Mouse (Mus musculus) left cerebral cortex, adult 11 months (tissue): ENCODE measurements around the gene Pdss2.

Experiments
- DNase-seq: peaks from one replicate; pipeline ENCODE4 v3.0.0; 2022; ENCODE audit warnings: low spot score

Pdss2 gene

DNA sequence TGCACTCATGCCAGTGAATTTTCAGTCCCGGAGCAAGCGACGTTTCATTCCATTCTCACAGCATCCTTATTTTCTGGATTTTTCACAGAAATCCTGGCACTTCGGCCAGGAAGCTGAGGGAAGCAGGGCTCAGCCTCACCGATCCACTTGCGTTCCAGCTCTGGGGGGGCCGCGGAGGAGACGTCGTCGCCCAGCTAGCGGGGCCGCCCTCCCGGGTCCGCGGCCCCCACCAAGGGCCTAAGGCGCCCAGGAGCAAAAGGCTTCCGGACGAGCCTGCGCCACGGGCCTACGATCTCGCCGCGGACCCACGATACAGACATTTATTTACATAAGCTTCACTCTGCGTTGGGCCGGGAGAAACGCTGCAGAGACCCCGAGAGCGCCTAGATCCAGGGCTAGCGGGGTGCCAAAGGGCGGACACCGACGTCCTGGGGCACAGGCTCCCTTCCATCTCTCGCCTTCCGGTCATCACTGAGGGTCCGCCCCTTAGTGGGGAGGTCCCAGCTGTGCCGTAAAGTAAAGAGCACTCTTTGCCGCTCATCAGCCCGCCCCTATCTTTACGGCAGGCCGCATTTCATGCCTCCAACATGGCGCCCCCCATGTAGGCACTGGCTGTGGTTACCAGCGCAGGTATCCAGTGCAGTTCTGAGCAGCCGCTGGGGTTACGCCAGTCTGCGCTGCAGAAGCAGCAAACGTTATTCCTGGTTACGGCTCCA is at the start of gene Pdss2:
Gene Pdss2, plus strand, starts transcription at position 577 of the 716 bp plus-strand sequence.
- DNase-seq: peak; percentile 90

- DNase-seq: no peak
These were observed 49.2 kb upstream of the Pdss2 start for GRCm38 (mm10) chr10:43172066-43172465.

DNA sequence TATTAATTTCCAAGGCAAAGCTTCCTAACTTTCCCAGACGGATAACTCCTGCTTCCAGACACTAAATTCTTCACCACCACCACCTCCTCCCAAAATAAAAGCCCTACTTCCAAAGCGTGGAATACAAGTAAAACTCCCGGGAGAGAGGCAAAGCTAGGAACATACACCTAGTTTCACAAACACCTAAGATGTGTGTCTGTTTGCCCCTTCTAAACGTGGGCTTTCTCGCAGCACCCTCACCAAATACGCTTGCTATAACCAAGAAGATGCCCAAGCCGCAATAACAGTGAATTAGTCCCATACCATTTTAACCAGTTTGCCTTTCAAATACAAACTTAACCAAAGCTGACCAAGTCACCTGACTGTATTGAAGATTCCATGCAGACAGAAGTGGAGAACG is 48.7 kb upstream of the Pdss2 start:
- no peak for DNase-seq

DNA sequence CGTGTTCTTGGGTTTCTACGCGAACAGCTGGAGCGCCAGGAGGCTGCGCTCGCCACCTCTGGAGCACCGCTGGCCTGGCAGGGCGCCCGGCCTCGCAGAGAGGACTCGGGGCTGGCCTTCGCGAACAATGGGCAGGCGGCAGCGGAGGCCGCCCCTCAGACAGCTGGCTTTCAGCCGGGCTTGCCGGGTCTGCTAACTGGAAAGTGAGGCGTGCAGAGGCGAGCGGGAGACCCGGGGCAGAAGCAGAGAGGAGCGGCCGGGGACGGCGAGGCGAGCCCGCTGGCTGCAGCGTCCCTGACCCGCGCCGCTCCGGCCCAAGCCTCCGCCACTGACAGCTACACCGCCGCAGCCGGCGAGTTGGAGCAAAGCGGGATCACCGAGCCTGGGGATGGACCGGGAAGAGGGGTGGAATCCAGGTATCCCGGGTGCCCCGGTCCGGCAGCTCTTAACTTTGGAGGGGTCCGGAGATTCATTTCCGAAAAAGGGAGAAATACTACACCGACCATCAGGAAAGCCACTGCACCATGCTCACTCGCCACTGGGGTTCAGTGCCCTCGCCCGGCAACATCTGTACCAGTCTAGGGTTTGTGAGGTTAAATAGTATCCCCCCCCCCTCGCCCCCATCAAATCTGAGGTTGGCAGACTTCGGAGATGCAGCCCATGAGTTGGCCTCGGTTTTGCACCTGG is 48.0 kb upstream of the Pdss2 start:
- DNase-seq: no peak

GRCm38 (mm10) chr10:43173828-43174325 is 47.4 kb upstream of the Pdss2 start:
- no peak for DNase-seq

DNA sequence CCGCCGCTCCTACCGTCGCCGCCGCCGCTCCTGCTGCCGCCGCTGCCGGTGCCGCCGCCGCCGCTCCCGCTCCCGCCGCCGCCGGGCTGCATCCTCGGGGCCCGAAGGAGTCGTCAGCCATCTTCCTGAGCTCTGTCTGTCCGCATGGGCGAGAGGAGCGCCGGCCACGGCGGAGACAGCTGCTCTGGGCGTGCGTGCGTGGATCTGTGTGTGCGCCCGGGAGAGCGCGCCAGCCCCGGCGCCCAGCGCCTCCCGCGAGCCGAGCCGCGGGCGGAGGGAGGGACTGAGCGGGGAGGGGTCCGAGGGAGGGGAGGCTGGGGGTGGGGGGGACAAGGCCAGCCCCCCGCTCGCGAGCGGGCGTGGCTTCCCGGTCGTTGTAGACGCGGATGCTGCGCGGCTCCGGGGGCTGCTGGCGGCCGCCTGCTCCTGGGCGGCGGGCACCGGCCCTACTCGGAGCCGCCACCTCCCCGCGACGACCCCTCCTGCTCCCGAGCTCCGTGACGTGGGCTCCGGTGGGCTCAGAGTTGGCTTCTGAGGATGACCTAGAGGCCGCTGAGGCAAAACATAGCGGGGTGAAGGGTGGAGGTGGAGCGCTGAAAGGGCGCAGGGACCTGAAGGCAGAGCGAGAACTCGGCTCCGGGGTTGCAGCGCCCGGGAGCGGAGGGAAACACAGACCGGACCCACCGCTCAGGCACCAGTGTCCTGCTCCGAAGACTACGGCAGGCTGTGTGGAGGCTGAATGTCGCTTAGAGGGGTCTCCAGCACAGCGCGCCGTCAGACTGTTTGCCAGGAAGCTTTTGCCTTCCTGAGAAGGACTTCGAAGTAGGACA is 46.7 kb upstream of the Pdss2 start, which contains the start of the genes Sobp and 9030612E09Rik:
Gene Sobp, minus strand, starts transcription at position 205 of the 830 bp plus-strand sequence.
Gene 9030612E09Rik, plus strand, starts transcription at position 379 of the 830 bp plus-strand sequence.
- peak; percentile 62 for DNase-seq

DNA sequence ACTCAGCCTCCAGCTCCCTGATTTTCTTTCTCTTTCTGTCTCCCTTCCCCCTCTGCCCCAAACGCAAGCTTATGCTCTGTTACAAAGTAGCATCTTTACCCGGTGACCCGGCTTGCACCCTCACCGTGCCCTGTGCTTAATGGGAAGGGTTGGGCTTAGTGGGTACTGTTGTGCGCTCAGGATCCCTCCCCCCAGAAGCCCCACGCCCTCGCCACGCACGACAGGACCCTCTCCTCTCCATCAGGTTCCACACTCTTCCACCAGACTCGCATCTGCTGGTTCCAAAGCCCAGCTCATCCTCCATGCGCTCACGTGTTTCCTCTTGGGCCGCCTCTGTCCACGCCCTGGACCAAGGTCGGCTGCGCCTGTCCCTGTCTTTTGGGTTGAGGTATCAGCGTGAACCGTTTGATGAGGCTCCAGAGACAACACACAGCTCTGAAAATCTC is 46.1 kb upstream of the Pdss2 start:
- DNase-seq: no peak

DNA sequence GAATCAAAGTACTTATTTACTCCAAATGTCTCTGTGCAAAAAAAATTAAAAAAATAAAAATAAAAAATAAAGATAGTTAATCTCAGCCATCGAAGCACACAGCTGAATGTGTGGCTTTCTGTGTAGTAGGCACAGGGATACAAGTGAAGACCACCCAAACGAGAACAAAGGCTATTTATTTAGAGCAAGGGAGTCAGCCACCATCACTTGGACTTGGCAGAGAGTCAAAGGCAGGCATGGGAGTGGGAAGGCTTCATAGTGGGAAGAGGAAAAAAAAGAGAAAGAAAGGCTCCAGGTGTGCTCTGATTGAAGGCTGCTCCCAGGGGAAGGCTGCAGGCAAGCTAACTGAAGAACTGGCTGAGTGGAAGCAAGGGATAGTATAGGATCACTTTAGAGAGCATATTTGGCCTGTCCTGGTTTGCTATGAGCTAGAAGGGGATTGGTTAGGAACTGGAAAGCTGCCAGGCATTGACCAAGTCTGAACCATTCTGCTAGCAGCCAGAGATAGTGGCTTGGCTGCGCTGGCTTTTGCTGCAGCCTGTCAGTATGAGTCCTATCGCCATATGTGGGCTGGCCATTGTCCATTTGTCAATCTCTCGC is 40.9 kb upstream of the Pdss2 start:
- DNase-seq: no peak

GRCm38 (mm10) chr10:43200206-43200605 is 21.1 kb upstream of the Pdss2 start:
- DNase-seq: no peak

GRCm38 (mm10) chr10:43203865-43204264 is 17.4 kb upstream of the Pdss2 start:
- no peak for DNase-seq

DNA sequence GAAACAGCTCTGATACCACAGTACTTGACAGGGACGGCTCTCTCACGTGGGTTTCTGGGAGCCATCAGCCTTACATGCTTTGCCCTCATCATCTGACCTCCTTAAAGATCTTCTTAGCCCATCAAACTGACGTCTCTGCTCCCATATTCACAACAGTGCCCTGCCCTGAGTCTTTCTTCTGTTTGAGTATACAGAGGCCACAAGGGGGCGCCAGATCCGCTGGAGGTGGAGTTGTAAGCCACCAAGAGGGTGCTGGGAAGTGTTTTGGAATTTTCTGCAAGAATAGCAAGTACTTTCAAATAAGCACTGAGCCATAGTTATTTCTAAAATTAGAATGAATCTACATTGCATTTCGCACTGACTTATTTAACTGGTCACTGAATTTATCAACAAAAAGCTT is 9.4 kb upstream of the Pdss2 start:
- DNase-seq: no peak

GRCm38 (mm10) chr10:43217361-43217900 is 3.9 kb upstream of the Pdss2 start:
- DNase-seq: no peak

DNA sequence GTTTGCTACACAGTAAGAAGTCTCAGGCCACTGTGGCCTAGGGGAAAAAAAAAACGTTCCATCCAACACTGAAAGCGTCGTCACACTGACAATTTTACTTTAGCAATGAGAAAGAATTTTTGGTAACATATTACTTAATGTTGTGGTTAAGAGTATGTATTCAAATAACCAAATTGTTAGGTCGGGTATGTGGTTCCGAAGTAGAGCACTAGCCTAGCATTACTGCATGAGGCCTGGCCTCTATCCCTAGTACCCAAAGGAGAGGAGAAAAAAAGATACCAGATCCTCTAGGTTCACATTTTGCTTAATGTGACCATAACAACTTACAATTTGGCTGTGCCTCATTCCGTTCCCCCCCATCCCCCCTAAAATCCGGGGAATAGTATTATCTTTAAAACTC is 807 bp upstream of the Pdss2 start:
- no peak for DNase-seq

- no peak for DNase-seq
These were observed 373 bp downstream of the Pdss2 start for GRCm38 (mm10) chr10:43221659-43222058.

DNA sequence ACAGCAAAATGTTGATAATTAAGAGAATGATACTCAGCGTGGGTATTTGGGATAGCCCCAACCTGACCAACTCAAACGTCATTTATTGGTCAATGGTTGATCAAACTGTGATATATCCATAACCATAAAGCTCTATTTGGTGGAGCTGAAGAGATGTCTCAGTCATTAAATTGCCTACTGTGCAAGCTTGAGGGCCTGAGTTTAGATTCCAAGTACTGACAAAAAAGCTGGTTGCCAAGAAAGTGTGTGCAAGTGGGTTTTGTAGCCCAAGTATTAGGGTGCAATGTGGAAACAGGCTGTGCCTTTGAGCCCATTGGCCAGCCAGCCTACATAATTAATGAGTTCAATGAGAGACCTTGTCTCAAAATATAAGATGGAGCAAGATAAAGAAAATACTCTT is 2.1 kb downstream of the Pdss2 start:
- no peak for DNase-seq

DNA sequence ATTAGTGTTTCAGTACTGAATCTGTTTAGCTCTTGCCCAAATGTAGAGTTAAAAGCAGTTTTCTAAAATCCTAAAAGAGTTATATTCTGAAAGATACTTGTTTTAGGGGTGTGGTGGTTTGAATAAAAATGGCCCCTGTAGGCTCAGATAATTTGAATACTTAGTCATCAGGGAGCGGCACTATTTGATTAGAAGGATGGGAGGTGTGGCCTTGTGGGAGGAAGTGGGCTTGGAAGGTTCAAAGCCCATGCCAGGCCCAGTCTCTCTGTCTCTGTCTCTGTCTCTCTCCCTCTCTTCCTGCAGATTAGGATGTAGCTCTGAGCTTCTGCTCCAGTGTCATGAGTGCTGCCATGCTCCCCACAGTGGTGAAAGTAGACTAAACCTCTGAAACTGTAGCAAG is 5.1 kb downstream of the Pdss2 start:
- DNase-seq: no peak

DNA sequence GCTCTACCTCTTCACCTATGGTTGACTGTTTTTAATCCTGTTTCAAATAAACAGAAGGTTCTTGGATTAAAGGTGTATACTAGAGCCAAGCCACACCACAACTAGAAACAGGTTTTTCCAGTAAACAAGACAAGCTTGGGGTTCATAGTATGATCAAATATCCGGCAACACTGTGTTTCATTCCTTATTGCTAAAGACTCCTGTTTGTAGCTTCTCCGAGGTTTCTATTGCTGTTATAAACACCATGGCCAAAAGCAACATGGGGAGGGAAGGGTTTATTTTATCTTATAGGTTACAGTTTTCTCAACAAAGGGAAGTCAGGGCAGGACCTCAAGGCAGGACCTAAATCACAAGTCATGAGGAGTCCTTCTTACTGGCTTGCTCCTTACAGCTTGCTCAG is 8.0 kb downstream of the Pdss2 start:
- no peak for DNase-seq

- no peak for DNase-seq
These were observed 13.2 kb downstream of the Pdss2 start for GRCm38 (mm10) chr10:43234522-43234921.

GRCm38 (mm10) chr10:43235011-43235410 is 13.7 kb downstream of the Pdss2 start:
- DNase-seq: no peak

DNA sequence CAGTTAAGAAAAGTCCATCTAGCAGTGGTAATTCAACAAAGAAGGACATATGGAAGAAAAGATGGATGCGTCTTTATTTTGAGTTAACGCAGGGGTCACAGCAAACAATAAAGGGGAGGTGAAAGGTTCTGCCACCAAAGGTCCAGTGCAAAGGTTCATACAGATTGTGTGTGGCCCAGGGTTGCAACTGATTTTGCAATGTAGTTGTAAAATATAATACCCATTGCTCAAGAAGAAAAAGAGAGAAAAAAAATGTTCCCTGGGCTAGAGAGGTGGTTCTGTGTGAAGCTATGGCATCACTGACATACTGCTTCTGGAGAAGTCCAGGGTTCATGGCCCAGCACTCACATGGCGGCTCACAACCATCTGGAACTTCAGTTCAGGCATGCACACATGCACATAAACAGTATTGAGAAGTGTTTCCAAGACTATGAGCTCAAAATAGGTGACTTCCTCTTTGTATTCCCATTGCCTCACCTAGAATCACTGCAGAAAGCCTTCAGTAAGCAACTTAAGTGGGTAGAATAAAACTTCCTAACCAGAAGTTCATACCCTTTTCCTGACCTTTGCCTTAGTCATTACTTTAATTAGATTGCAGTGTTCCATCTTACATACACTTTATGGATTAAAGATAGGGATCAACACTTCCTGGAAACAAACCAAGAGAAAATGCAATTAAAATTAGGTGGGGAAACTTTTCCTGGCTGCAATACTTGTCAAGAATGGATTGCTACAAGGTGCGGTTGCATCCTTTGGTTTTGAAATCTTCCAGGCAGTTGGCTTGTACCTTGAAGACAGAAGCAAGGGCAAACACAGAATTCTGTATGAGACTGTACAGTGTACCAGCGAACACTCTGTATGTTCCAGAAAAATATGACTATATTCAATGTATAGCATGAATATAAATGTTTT is 14.7 kb downstream of the Pdss2 start:
- no peak for DNase-seq

DNA sequence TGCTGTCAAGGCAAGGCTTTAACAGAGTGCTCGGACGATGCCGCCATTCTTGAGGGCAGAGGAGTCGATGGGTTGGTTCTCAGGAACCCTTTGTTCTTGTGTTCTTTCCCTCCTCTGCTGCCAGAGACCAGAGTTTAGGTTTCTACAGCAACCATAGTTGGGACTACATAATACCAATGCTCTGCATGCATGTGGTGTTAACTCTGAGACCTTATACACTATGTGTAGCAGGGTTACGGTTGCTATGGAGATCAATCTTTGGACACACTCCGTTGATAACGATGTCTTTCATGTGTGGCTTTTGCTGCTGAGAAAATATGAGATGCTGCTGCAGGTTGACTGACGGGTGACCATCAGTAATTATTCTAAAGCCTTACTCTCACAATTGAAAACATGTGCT is 20.9 kb downstream of the Pdss2 start:
- DNase-seq: no peak
